Mouse (Mus musculus) midbrain, postnatal 0 days (tissue): ENCODE measurements around the gene Gars. TPM values are rescaled to one million over a fixed set of nuclear protein-coding genes. Genes with fewer than 3 reads are reported as not detected.

ENCODE experiments used
- ATAC-seq: fragments of 200-750 bp; cut with Nextera tagmentation; 2 replicates; pipeline ENCODE4 v1.8.0; 2017; ENCODE audit warnings: moderate number of reproducible peaks, mild to moderate bottlenecking, moderate TSS enrichment, moderate library complexity; ENCODE audit not compliant: low FRiP score
- DNase-seq: peaks from one replicate; pipeline ENCODE4 v3.0.0-alpha.2; 2015; ENCODE audit warnings: low spot score
- H3K27ac ChIP-seq: fragments of 300-500 bp; sonication (generic); 2 replicates; pipeline ENCODE4 v1.5.1; 2014; ENCODE audit warnings: low read depth, mild to moderate bottlenecking, low read length, mixed read lengths
- H3K27me3 ChIP-seq: fragments of 300-500 bp; sonication (generic); 2 replicates; pipeline ENCODE4 v1.6.1; 2014; ENCODE audit warnings: low read length, control low read depth, mixed read lengths; ENCODE audit not compliant: insufficient read depth
- H3K36me3 ChIP-seq: fragments of 300-500 bp; sonication (generic); 2 replicates; pipeline ENCODE4 v1.6.1; 2014; ENCODE audit warnings: low read length, control low read depth, mixed read lengths; ENCODE audit not compliant: insufficient read depth
- H3K4me1 ChIP-seq: fragments of 300-500 bp; sonication (generic); 2 replicates; pipeline ENCODE4 v1.6.1; 2014; ENCODE audit warnings: mild to moderate bottlenecking, control low read depth, antibody characterized with exemption, low read length, mixed read lengths; ENCODE audit not compliant: insufficient read depth
- H3K4me2 ChIP-seq: fragments of 300-500 bp; sonication (generic); 2 replicates; pipeline ENCODE4 v1.6.1; 2014; ENCODE audit warnings: low read depth, mild to moderate bottlenecking, low read length, mixed read lengths; ENCODE audit not compliant: poor library complexity, severe bottlenecking
- H3K4me3 ChIP-seq: fragments of 300-500 bp; sonication (generic); 2 replicates; pipeline ENCODE4 v1.5.1; 2014; ENCODE audit warnings: low read depth, mild to moderate bottlenecking, low read length, moderate library complexity
- H3K9ac ChIP-seq: fragments of 300-500 bp; sonication (generic); replicated peaks from 2 replicates; pipeline ENCODE4 v1.6.1; 2014; ENCODE audit warnings: mild to moderate bottlenecking, low read length, moderate library complexity, mixed read lengths; ENCODE audit not compliant: poor library complexity, severe bottlenecking
- H3K9me3 ChIP-seq: fragments of 300-500 bp; sonication (generic); 2 replicates; pipeline ENCODE4 v1.6.1; 2016; ENCODE audit warnings: low read length, control low read depth
- CTCF ChIP-seq: IDR thresholded peaks from 2 replicates; pipeline ENCODE4 v1.5.1; 2016; ENCODE audit warnings: antibody characterized with exemption, mild to moderate bottlenecking
- WGBS: fragments of 180-500 bp; shearing (Covaris S2); extraction: QIAGEN DNeasy Blood & Tissue Kit; methylation state at CpG from one replicate; pipeline ENCODE4 v1.1.7; 2014; 5-methylcytosine and 5-hydroxymethylcytosine counted together
- polyA plus RNA-seq: library from polyadenylated mRNA; unstranded; fragments of >200 nt; fragmentation: Nextera tagmentation; extraction: Ambion mirVana; gene quantifications from 2 replicates; pipeline ENCODE4 v1.2.1, GENCODE M21; 2015
- total RNA-seq: library from RNA; depleted of rRNA; stranded (reverse); fragments of >200 nt; gene quantifications from 2 replicates; pipeline ENCODE4 v1.2.3, GENCODE M21; 2014

Gars gene
- total and polyA plus RNA-seq, 2 experiments from 2014 or later = 136 to 202 TPM

- H3K36me3 ChIP-seq = no peaks in the 10 kb centered on the region
- ATAC-seq (no peak), DNase-seq (peak; percentile 17)
- 90% methylated on average over 6 of the region's 6 CpGs for WGBS
- H3K4me1 ChIP-seq = no peaks in the 10 kb centered on the region
- H3K4me3 ChIP-seq = no peak overlapping the region
- no peak overlapping the region for H3K27ac ChIP-seq
- H3K9me3 ChIP-seq = no peaks in the 10 kb centered on the region
- H3K27me3 ChIP-seq = no peaks in the 10 kb centered on the region
- H3K9ac ChIP-seq = no peak overlapping the region
- no peak for TF ChIP-seq CTCF
- H3K4me2 ChIP-seq = no peak overlapping the region
These were observed 55.8 kb downstream of the Gars start for GRCm38 (mm10) chr6:55093431-55094146.

DNA sequence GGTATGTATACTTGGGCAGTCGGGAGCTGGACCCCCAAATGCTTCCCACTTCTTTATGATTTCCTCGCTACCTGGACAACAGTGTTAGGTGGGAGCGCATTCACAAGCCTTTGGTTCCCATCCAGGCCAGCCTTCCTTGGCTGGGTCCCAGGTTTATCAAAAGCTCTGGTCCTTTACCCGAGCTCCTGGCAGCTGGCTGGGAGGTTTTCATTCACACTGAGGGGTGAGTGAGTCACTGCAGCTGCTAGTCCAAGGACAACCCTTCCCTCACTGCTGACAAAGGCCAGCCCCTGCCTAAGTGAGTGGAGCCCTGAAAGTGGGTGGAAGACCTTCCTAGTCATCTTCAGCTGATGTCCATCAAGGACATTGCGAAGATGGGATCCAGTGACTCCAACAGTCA lies 60.2 kb downstream of the Gars start:
- Histone ChIP-seq H3K27me3 (no peaks in the 10 kb centered on the region), H3K27ac (no peak overlapping the region), H3K4me1 (no peaks in the 10 kb centered on the region), H3K9me3 (no peaks in the 10 kb centered on the region), H3K4me3 (no peak overlapping the region), H3K9ac (no peak overlapping the region), H3K4me2 (no peak overlapping the region), H3K36me3 (no peaks in the 10 kb centered on the region)
- ATAC-seq (0 out of 2 replicates have a peak, but pooled peaks have one; percentile 14), DNase-seq (peak; percentile 41)
- TF ChIP-seq CTCF = no peak
- 65% methylated on average over 5 of the region's 5 CpGs for WGBS

DNA sequence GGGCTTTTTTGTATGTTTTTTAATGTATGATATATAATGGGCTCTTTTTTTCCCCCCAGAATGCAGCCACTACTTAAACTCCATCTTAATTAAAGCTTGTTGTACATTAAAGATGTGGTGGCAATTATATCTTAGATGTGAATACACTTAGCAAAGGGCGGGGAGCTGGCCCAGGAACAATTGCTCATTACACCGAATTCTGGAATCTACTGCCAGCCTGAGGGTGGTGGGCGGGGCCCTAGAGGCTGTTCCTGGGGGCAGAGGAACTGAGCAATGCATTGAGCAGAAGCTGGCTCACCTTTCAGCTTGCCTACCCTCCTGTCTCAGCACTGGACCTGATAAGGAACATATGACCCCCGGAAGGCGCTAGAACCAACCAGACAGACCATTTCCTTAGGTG lies 60.8 kb downstream of the Gars start:
- DNase-seq (no peak), ATAC-seq (no peak)
- Histone ChIP-seq H3K4me3 (no peak overlapping the region), H3K4me2 (no peak overlapping the region), H3K4me1 (no peaks in the 10 kb centered on the region), H3K36me3 (no peaks in the 10 kb centered on the region), H3K9ac (no peak overlapping the region), H3K9me3 (no peaks in the 10 kb centered on the region), H3K27ac (no peak overlapping the region), H3K27me3 (no peaks in the 10 kb centered on the region)
- TF ChIP-seq CTCF = no peak
- 83% methylated on average over 5 of the region's 5 CpGs for WGBS

DNA sequence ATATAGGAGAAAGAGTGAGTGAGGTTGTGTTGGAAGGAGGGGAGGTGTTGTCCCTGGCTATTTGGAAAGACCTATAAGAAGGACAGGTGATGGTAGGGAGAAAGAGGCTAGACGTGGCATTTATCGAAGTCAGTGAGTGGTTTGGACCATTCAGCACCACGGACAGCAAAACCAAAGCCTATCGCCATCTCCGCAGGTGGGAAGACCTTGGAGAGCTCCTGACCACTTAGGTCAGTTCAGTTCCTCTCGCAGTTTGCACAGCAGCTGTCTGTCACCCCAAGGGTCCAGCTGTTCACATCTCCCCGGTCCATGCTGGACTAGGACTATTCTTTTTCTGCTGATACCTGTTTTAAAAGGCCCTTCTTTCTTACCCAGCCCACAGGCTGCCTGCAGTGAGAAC lies 70.6 kb downstream of the Gars start:
- H3K36me3 ChIP-seq = no peaks in the 10 kb centered on the region
- no peak overlapping the region for H3K4me2 ChIP-seq
- H3K27me3 ChIP-seq = no peaks in the 10 kb centered on the region
- no peak overlapping the region for H3K9ac ChIP-seq
- DNase-seq = peak; percentile 37
- ATAC-seq = no peak
- H3K4me1 ChIP-seq = no peaks in the 10 kb centered on the region
- no peak for TF ChIP-seq CTCF
- H3K27ac ChIP-seq = no peak overlapping the region
- H3K4me3 ChIP-seq = no peak overlapping the region
- H3K9me3 ChIP-seq = no peaks in the 10 kb centered on the region
- WGBS = 26% methylated on average over 7 of the region's 7 CpGs

DNA sequence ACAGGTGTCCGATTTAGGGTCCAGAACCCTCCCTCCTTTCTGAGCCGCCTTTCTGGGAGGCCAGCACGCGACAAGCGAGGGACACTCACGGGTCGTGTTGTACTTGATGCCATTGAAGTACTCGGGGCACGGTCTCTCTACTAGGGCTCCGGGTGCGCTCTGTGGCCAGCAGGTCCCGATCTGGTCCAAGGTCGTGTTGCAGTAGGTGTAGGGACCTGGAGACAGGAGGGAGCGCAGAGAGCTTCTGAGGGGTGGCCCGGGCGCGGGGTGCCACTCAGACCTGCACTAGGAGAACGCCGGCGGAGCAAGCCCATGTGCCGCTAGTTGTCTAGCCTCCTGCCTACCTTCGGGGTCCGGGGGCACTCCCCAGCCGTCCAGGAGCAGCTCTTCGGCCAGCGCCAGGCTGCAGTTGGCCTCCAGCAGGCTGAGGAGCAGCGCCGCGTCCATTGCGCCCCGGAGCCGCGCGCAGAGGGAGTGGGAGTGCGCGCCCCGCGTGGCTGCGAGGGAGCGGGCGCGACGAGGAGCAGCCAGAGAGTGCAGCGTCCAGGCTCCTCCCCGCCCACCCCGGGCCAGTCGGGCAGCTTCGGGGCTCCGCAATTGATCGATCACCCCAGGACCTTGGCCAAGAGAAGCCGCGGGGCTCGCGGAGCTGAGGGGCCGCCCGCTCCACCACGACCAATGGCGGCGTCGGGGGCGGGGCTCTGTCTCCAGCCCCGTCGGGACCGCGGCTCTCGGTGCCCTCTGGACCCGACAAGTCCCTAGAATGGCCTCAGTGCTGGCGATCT lies 79.7 kb downstream of the Gars start:
- Histone ChIP-seq H3K27ac (no peak overlapping the region), H3K4me2 (peak overlapping the region; percentile 68), H3K9ac (peak overlapping the region; percentile 53), H3K4me3 (peak overlapping the region; percentile 53), H3K4me1 (peaks cover 7% of the 10 kb centered on the region), H3K36me3 (no peaks in the 10 kb centered on the region), H3K9me3 (no peaks in the 10 kb centered on the region), H3K27me3 (peaks cover 29% of the 10 kb centered on the region)
- ATAC-seq = peak; percentile 56; the same call in 1 of the 2 replicates
- under 1% methylated on average over 66 of the region's 68 CpGs for WGBS
- TF ChIP-seq CTCF = 0 out of 2 replicates have a peak, but pooled peaks have one; percentile 9
- DNase-seq = peak; percentile 5

- 57% methylated on average over 4 of the region's 4 CpGs for WGBS
- no peak for TF ChIP-seq CTCF
- ATAC-seq (no peak), DNase-seq (peak; percentile 19)
- no peaks in the 10 kb centered on the region for H3K4me1 ChIP-seq
- no peaks in the 10 kb centered on the region for H3K9me3 ChIP-seq
- no peaks in the 10 kb centered on the region for H3K36me3 ChIP-seq
- no peak overlapping the region for H3K4me2 ChIP-seq
- H3K27me3 ChIP-seq = peaks cover 6% of the 10 kb centered on the region
- H3K27ac ChIP-seq = no peak overlapping the region
- no peak overlapping the region for H3K9ac ChIP-seq
- H3K4me3 ChIP-seq = no peak overlapping the region
These were observed 85.2 kb downstream of the Gars start for GRCm38 (mm10) chr6:55123056-55123455.
